Mouse (Mus musculus): Measurements from ENCODE around the gene Tmem184b.

GRCm38 (mm10) chr15:79417379-79417778 lies 14.0 kb upstream of the Tmem184b start:
- TF ChIP-seq MAX (IDR thresholded peaks at IDR 0.05; ENCODE audit: low read depth) (no peak), POLR2A (IDR thresholded peaks at IDR 0.05; ENCODE audit: insufficient read length, low read depth) (no peak), TCF3 (IDR thresholded peaks at IDR 0.05; ENCODE audit: insufficient read length, low read depth) (no peak), USF1 (IDR thresholded peaks at IDR 0.05; ENCODE audit: low read depth) (no peak), REST (IDR thresholded peaks at IDR 0.05; ENCODE audit: insufficient read depth, insufficient read length) (no peak), TCF12 (IDR thresholded peaks at IDR 0.05; ENCODE audit: insufficient read depth, poor library complexity, severe bottlenecking) (no peak), E2F4 (IDR thresholded peaks at IDR 0.05; ENCODE audit: insufficient read depth) (no peak)

All from myocyte (in vitro differentiated cells).